8 mouse cellular contexts compared by ENCODE assay signal in the genomic region with DNA sequence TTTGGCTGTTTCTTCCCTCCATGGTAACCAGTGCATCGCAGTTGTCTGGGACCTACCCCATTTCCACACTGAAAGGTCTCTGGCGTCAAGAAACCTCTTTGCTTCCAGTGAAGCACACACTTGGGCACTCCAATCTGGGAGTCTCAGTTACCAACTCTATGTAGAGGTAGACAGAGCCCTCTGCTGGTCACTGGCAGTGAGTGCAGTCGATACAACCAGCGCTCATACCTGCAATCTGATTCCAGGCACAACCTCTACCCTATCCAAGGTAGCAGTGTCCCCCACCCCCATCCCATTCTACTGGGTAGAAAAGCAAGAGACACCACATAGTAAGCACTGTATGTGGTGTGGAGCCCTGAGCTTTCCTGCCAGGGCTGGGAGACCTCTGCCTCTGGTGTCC. TPM values are rescaled to one million over a fixed set of nuclear protein-coding genes. Genes with fewer than 3 reads are reported as not detected.
DNase-seq lines count a peak whose midpoint lies in the region; ATAC-seq and TF ChIP-seq lines count a peak whose summit lies in the region.

No protein-coding gene starts in this region.

- H3K27ac ChIP-seq in thymus, adult 2 months (ENCODE audit: control insufficient read depth, insufficient read depth, low read length): no peak overlapping the region
- H3K27ac ChIP-seq in intestine, postnatal 0 days (ENCODE audit: low read depth, low read length): no peak overlapping the region
- no peak overlapping the region for H3K27ac ChIP-seq in midbrain, embryonic 13.5 days

- peak; percentile 17; the same call in 1 of the 2 replicates for TF ChIP-seq CTCF in thymus, adult 2 months (IDR thresholded peaks at IDR 0.05; ENCODE audit: borderline replicate concordance, control insufficient read depth, extremely low read depth, insufficient read depth, low read length, poor library complexity)
- TF ChIP-seq CTCF in intestine, postnatal 0 days (IDR thresholded peaks at IDR 0.05; ENCODE audit: low read depth): peak; percentile 94

- DNase-seq in thymus, adult 2 months: peak; percentile 50
- DNase-seq in thymus, adult 18-20 months: no peak
- peak; percentile 87 to 90 for DNase-seq in cerebellum, postnatal 10 days
- DNase-seq in gastrocnemius, adult 18-20 months (ENCODE audit: low spot score): peak; percentile 78
- peak; percentile 72 for DNase-seq in left cerebral cortex, postnatal 4 days
- DNase-seq in spleen, postnatal 10 days (ENCODE audit: low spot score in 2 of 2): peak; percentile 18 to 57

- H3K4me2 ChIP-seq in intestine, postnatal 0 days (replicated peaks; ENCODE audit: low read depth): no peak overlapping the region
- no peak overlapping the region for H3K4me2 ChIP-seq in midbrain, embryonic 13.5 days (replicated peaks)

- 9% methylated on average over 4 of the region's 4 CpGs for WGBS in thymus, adult 2 months
- 11% methylated on average over 4 of the region's 4 CpGs for WGBS in intestine, postnatal 0 days
- 8% methylated on average over 4 of the region's 4 CpGs for WGBS in midbrain, embryonic 13.5 days

- H3K4me1 ChIP-seq in thymus, adult 2 months (replicated peaks; ENCODE audit: control insufficient read depth, insufficient read depth, low read length): no peaks in the 10 kb centered on the region
- H3K4me1 ChIP-seq in intestine, postnatal 0 days (replicated peaks; ENCODE audit: control insufficient read depth, insufficient read depth, low read length): no peaks in the 10 kb centered on the region; the same call in 1 of the 2 replicates
- H3K4me1 ChIP-seq in midbrain, embryonic 13.5 days (replicated peaks): peaks cover 9% of the 10 kb centered on the region

- no peaks in the 10 kb centered on the region for H3K9me3 ChIP-seq in intestine, postnatal 0 days (ENCODE audit: control insufficient read depth)
- no peaks in the 10 kb centered on the region for H3K9me3 ChIP-seq in midbrain, embryonic 13.5 days

- intact Hi-C loops in left cerebral cortex, postnatal 4 days (cut with DNase I): loop anchor here (2.0 to 5.0 kb wide), 2 partner anchors 76 to 235 kb away; no protein-coding TSS in a partner anchor

- ATAC-seq in intestine, postnatal 0 days: 0 out of 2 replicates have a peak, but pooled peaks have one; percentile 28
- peak; percentile 76 for ATAC-seq in midbrain, embryonic 13.5 days

- H3K9ac ChIP-seq in intestine, postnatal 0 days (ENCODE audit: low read depth, low read length): no peak overlapping the region
- no peak overlapping the region for H3K9ac ChIP-seq in midbrain, embryonic 13.5 days (replicated peaks)

- H3K27me3 ChIP-seq in thymus, adult 2 months (ENCODE audit: control insufficient read depth, insufficient read depth, low read length): no peaks in the 10 kb centered on the region
- H3K27me3 ChIP-seq in intestine, postnatal 0 days (replicated peaks; ENCODE audit: control insufficient read depth, insufficient read depth, low read length): no peaks in the 10 kb centered on the region
- H3K27me3 ChIP-seq in midbrain, embryonic 13.5 days: no peaks in the 10 kb centered on the region

- H3K4me3 ChIP-seq in thymus, adult 2 months (ENCODE audit: control insufficient read depth, insufficient read depth, low read length): no peak overlapping the region
- no peak overlapping the region for H3K4me3 ChIP-seq in intestine, postnatal 0 days (ENCODE audit: low read depth, low read length)
- H3K4me3 ChIP-seq in midbrain, embryonic 13.5 days (replicated peaks): no peak overlapping the region

- no peak for TF ChIP-seq POLR2A in thymus, adult 2 months (IDR thresholded peaks at IDR 0.05; ENCODE audit: control insufficient read depth, extremely low read depth, insufficient read depth, low read length, poor library complexity)

- H3K36me3 ChIP-seq in thymus, adult 2 months (ENCODE audit: control insufficient read depth, insufficient read depth, low read length): no peaks in the 10 kb centered on the region
- no peaks in the 10 kb centered on the region for H3K36me3 ChIP-seq in intestine, postnatal 0 days (ENCODE audit: control insufficient read depth, insufficient read depth)
- H3K36me3 ChIP-seq in midbrain, embryonic 13.5 days: no peaks in the 10 kb centered on the region

RNA-seq across cellular contexts. Expression of a gene that starts 3.7 kb away (rescaled TPM):
- 1.8 and 2.4 TPM in 2 replicates for polyA plus RNA-seq in thymus, adult 2 months (2012; rRNA removed)
- total RNA-seq in gastrocnemius, adult 18-20 months (2021): 1 to 10 TPM; 6.2 to 6.5 TPM
- polyA plus RNA-seq in intestine, postnatal 0 days (2015; fragmentation: Nextera tagmentation; extraction: Ambion mirVana): 0.35 and 0.42 TPM in 2 replicates
- under 1 TPM; 0.74 to 0.78 TPM for total RNA-seq in left cerebral cortex, postnatal 4 days (2021)
- 0.06 and 0.23 TPM in 2 replicates for polyA plus RNA-seq in midbrain, embryonic 13.5 days (2015; fragmentation: Nextera tagmentation; extraction: Ambion mirVana)

RNA-seq across cellular contexts. Expression of a gene that starts 52.7 kb away (rescaled TPM):
- 20.3 and 25.3 TPM in 2 replicates for polyA plus RNA-seq in thymus, adult 2 months (2012; rRNA removed)
- 10 to 100 TPM; 17.9 to 19.5 TPM for total RNA-seq in gastrocnemius, adult 18-20 months (2021)
- 19.3 and 22.4 TPM in 2 replicates for polyA plus RNA-seq in intestine, postnatal 0 days (2015; fragmentation: Nextera tagmentation; extraction: Ambion mirVana)
- total RNA-seq in left cerebral cortex, postnatal 4 days (2021): 10 to 100 TPM; 17.8 to 19.9 TPM
- 21.0 and 27.2 TPM in 2 replicates for polyA plus RNA-seq in midbrain, embryonic 13.5 days (2015; fragmentation: Nextera tagmentation; extraction: Ambion mirVana)

RNA-seq across cellular contexts. Expression of a gene that starts 53.0 kb away (rescaled TPM):
- 19.2 and 19.5 TPM in 2 replicates for polyA plus RNA-seq in thymus, adult 2 months (2012; rRNA removed)
- 100 to 1,000 TPM; 119 to 128 TPM for total RNA-seq in gastrocnemius, adult 18-20 months (2021)
- polyA plus RNA-seq in intestine, postnatal 0 days (2015; fragmentation: Nextera tagmentation; extraction: Ambion mirVana): 103 and 111 TPM in 2 replicates
- total RNA-seq in left cerebral cortex, postnatal 4 days (2021): 10 to 100 TPM; 41.4 to 45.5 TPM
- 73.9 and 82.5 TPM in 2 replicates for polyA plus RNA-seq in midbrain, embryonic 13.5 days (2015; fragmentation: Nextera tagmentation; extraction: Ambion mirVana)

Comparison
In these comparisons a context has a peak if more than half of its experiments do, and no peak if none do; other contexts are left out.
1. DNase-seq: peak in thymus, adult 2 months (single experiment), cerebellum, postnatal 10 days (2 of 2), gastrocnemius, adult 18-20 months (single experiment), left cerebral cortex, postnatal 4 days (single experiment) and spleen, postnatal 10 days (2 of 2); none in thymus, adult 18-20 months (0 of 2).